Mouse (Mus musculus) CH12.LX (cell line): ENCODE data around the gene Tmem88b. TPM values are rescaled to one million over a fixed set of nuclear protein-coding genes. Genes with fewer than 3 reads are reported as not detected.
A peak's percentile ranks its signal among the peaks of the same experiment; 100 is the strongest.

Experiments
- DNase-seq: peaks from one replicate; pipeline ENCODE4 v3.0.0-alpha.2; 2013; ENCODE audit errors: extremely low read depth
- H3K27ac ChIP-seq: 2 replicates; pipeline ENCODE4 v1.5.1; 2012; ENCODE audit warnings: low read depth, mild to moderate bottlenecking, control low read depth, moderate library complexity; ENCODE audit not compliant: insufficient read depth
- H3K27me3 ChIP-seq: replicated peaks from 2 replicates; pipeline ENCODE3; 2012; ENCODE audit warnings: inconsistent platforms
- H3K36me3 ChIP-seq, 2 experiments: replicated peaks in 1 of 2; 2 replicates each; pipeline versions ENCODE3 to v1.6.1; 2012; ENCODE audit warnings: inconsistent platforms in 1 of 2, low read length in 1 of 2, mild to moderate bottlenecking in 1 of 2, mixed read lengths in 1 of 2, moderate library complexity in 1 of 2; ENCODE audit not compliant: control insufficient read depth in 1 of 2, insufficient read depth in 1 of 2
- H3K4me1 ChIP-seq, 2 experiments: 2 replicates each; pipeline ENCODE4 v1.6.1; 2012; ENCODE audit warnings: inconsistent platforms in 1 of 2, moderate library complexity in 1 of 2; ENCODE audit not compliant: insufficient read depth in 2 of 2, control insufficient read depth in 1 of 2
- H3K4me2 ChIP-seq: 2 replicates; pipeline ENCODE4 v1.6.1; 2012; ENCODE audit warnings: low read depth, mild to moderate bottlenecking, control low read depth; ENCODE audit not compliant: poor library complexity, insufficient read depth, severe bottlenecking
- H3K4me3 ChIP-seq, 3 experiments: fragments of 150-350 bp in 1 of 3; sonication (generic) in 1 of 3; replicated peaks in 1 of 3; 2 replicates each; pipeline versions ENCODE3 to v1.5.1; 2011 to 2012; ENCODE audit warnings: low read depth in 2 of 3, low read length in 2 of 3, mild to moderate bottlenecking in 2 of 3, moderate library complexity in 2 of 3, control low read depth in 1 of 3, improper control_type of control experiment in 1 of 3, inconsistent platforms in 1 of 3, mixed read lengths in 1 of 3; ENCODE audit not compliant: poor library complexity in 1 of 3
- H3K79me2 ChIP-seq: replicated peaks from 2 replicates; pipeline ENCODE4 v1.6.1; 2012; ENCODE audit warnings: mild to moderate bottlenecking, moderate library complexity; ENCODE audit not compliant: control insufficient read depth, poor library complexity, insufficient read depth, severe bottlenecking; ENCODE audit errors: extremely low read depth
- H3K9ac ChIP-seq: 2 replicates; pipeline ENCODE4 v1.6.1; 2012; ENCODE audit warnings: low read depth, mild to moderate bottlenecking, control low read depth, moderate library complexity; ENCODE audit not compliant: insufficient read depth
- H3K9me3 ChIP-seq: replicated peaks from 2 replicates; pipeline ENCODE3; 2012; ENCODE audit warnings: low read length, inconsistent platforms, mixed read lengths
- CHD1 ChIP-seq: IDR thresholded peaks from 2 replicates; pipeline ENCODE4 v1.6.1; 2012; ENCODE audit warnings: low read depth, low read length, improper control_type of control experiment, inconsistent platforms
- CHD2 ChIP-seq: IDR thresholded peaks from 2 replicates; pipeline ENCODE4 v1.6.1; 2011; ENCODE audit warnings: low read length, improper control_type of control experiment
- E2F4 ChIP-seq: IDR thresholded peaks from 2 replicates; pipeline ENCODE4 v1.6.1; 2011; ENCODE audit warnings: low read depth, low read length, improper control_type of control experiment; ENCODE audit not compliant: insufficient replicate concordance
- ELF1 ChIP-seq: IDR thresholded peaks from 2 replicates; pipeline ENCODE4 v1.6.1; 2014; ENCODE audit warnings: low read depth, mild to moderate bottlenecking, inconsistent platforms, low read length, improper control_type of control experiment
- EP300 ChIP-seq: IDR thresholded peaks from 2 replicates; pipeline ENCODE4 v1.6.1; 2011; ENCODE audit warnings: low read length, improper control_type of control experiment
- HCFC1 ChIP-seq: IDR thresholded peaks from 2 replicates; pipeline ENCODE4 v1.6.1; 2012; ENCODE audit warnings: low read depth, mild to moderate bottlenecking, inconsistent platforms, low read length, improper control_type of control experiment
- IRF4 ChIP-seq: IDR thresholded peaks from 2 replicates; pipeline ENCODE4 v1.6.1; 2014; ENCODE audit warnings: low read depth, mild to moderate bottlenecking, inconsistent platforms, low read length, improper control_type of control experiment
- KAT2A ChIP-seq: IDR thresholded peaks from 2 replicates; pipeline ENCODE4 v1.6.1; 2012; ENCODE audit warnings: low read length, improper control_type of control experiment, inconsistent platforms; ENCODE audit not compliant: insufficient replicate concordance
- MAFK ChIP-seq: IDR thresholded peaks from 2 replicates; pipeline ENCODE4 v1.6.1; 2011; ENCODE audit warnings: low read length, improper control_type of control experiment; ENCODE audit not compliant: insufficient replicate concordance
- MAX ChIP-seq: IDR thresholded peaks from 2 replicates; pipeline ENCODE4 v1.6.1; 2011; ENCODE audit warnings: low read length, improper control_type of control experiment
- MAZ ChIP-seq: IDR thresholded peaks from 2 replicates; pipeline ENCODE4 v1.6.1; 2012; ENCODE audit warnings: low read depth, mild to moderate bottlenecking, inconsistent platforms, low read length, improper control_type of control experiment, moderate library complexity
- MXI1 ChIP-seq: IDR thresholded peaks from 2 replicates; pipeline ENCODE4 v1.6.1; 2011; ENCODE audit warnings: mild to moderate bottlenecking, low read depth, low read length, improper control_type of control experiment
- MYC ChIP-seq: IDR thresholded peaks from 2 replicates; pipeline ENCODE4 v1.6.1; 2011; ENCODE audit warnings: low read depth, mild to moderate bottlenecking, improper control_type of control experiment, low read length
- NELFE ChIP-seq: IDR thresholded peaks from 2 replicates; pipeline ENCODE4 v1.6.1; 2011; ENCODE audit warnings: low read depth, low read length, improper control_type of control experiment
- PAX5 ChIP-seq: IDR thresholded peaks from 2 replicates; pipeline ENCODE4 v1.6.1; 2012; ENCODE audit warnings: low read length, inconsistent platforms, mixed read lengths
- POLR2A ChIP-seq: IDR thresholded peaks from 2 replicates; pipeline ENCODE4 v1.6.1; 2011; ENCODE audit warnings: low read depth, mild to moderate bottlenecking, improper control_type of control experiment, low read length
- POLR2AphosphoS2 ChIP-seq: IDR thresholded peaks from 2 replicates; pipeline ENCODE4 v1.6.1; 2011; ENCODE audit warnings: low read depth, low read length, improper control_type of control experiment
- RAD21 ChIP-seq: IDR thresholded peaks from 2 replicates; pipeline ENCODE4 v1.6.1; 2011; ENCODE audit warnings: low read depth, mild to moderate bottlenecking, low read length, improper control_type of control experiment, moderate library complexity
- SIN3A ChIP-seq: IDR thresholded peaks from 2 replicates; pipeline ENCODE4 v1.6.1; 2012; ENCODE audit warnings: low read length, improper control_type of control experiment, inconsistent platforms
- SMC3 ChIP-seq: IDR thresholded peaks from 2 replicates; pipeline ENCODE4 v1.6.1; 2011; ENCODE audit warnings: low read depth, low read length, improper control_type of control experiment
- TBP ChIP-seq: conservative IDR thresholded peaks from 2 replicates; pipeline ENCODE4 v1.6.1; 2011; ENCODE audit warnings: low read depth, low read length, improper control_type of control experiment
- TCF12 ChIP-seq: IDR thresholded peaks from 2 replicates; pipeline ENCODE4 v1.6.1; 2014; ENCODE audit warnings: low read depth, mild to moderate bottlenecking, inconsistent platforms, low read length, improper control_type of control experiment
- UBTF ChIP-seq: IDR thresholded peaks from 2 replicates; pipeline ENCODE4 v1.6.1; 2012; ENCODE audit warnings: low read depth, mild to moderate bottlenecking, inconsistent platforms, low read length, improper control_type of control experiment, moderate library complexity
- USF2 ChIP-seq: conservative IDR thresholded peaks from 2 replicates; pipeline ENCODE4 v1.6.1; 2011; ENCODE audit warnings: low read depth, low read length, improper control_type of control experiment
- ZC3H11A ChIP-seq: IDR thresholded peaks from 2 replicates; pipeline ENCODE4 v1.6.1; 2012; ENCODE audit warnings: low read depth, mild to moderate bottlenecking, inconsistent platforms, low read length, improper control_type of control experiment
- ZKSCAN1 ChIP-seq: IDR thresholded peaks from 2 replicates; pipeline ENCODE4 v1.6.1; 2012; ENCODE audit warnings: low read depth, inconsistent platforms, low read length, improper control_type of control experiment, borderline replicate concordance
- ZMIZ1 ChIP-seq: IDR thresholded peaks from 2 replicates; pipeline ENCODE4 v1.6.1; 2012; ENCODE audit warnings: low read depth, mild to moderate bottlenecking, inconsistent platforms, low read length, improper control_type of control experiment
- dilution Hi-C: fragments of 300-500 bp; cut with MboI; formaldehyde crosslinking; loops from 2 replicates; pipeline ENCODE4 v1.14.3; 2020; ENCODE audit warnings: low sequenced_read_pairs; ENCODE audit not compliant: extremely low pct_unique_long_range_greater_than_20kb, extremely low pct_ligation_motif_present
- in situ Hi-C: fragments of 300-500 bp; cut with MboI; formaldehyde crosslinking; loops from 3 replicates; pipeline ENCODE4 v1.14.3; 2019; ENCODE audit warnings: low sequenced_read_pairs, low pct_ligation_motif_present, low pct_unique_long_range_greater_than_20kb, mixed read lengths
- polyA plus RNA-seq: library from polyadenylated mRNA; unstranded; fragments of >175 nt; gene quantifications from 2 replicates; pipeline ENCODE4 v1.2.1, GENCODE M21; 2012; ENCODE audit warnings: low read depth; ENCODE audit not compliant: insufficient read length
- total RNA-seq, 2 experiments: library from RNA; depleted of rRNA; stranded (reverse); fragments of 300-350 nt in 1 of 2; fragments of >200 nt in 1 of 2; gene quantifications; 2 replicates each; pipeline ENCODE4 v1.2.3; 2012 to 2014

Gene Tmem88b
- total and polyA plus RNA-seq, 3 experiments = 0.04 TPM; not detected in 2

GRCm38 (mm10) chr4:155736421-155736820 lies 49.3 kb downstream of the Tmem88b start:
- Histone ChIP-seq H3K27me3 (no peaks in the 10 kb centered on the region), H3K79me2 (no peaks in the 10 kb centered on the region), H3K27ac (no peak overlapping the region), H3K36me3 (peaks cover 46 to 66% of the 10 kb centered on the region in 2 experiments), H3K9me3 (no peaks in the 10 kb centered on the region), H3K4me2 (no peak overlapping the region), H3K4me1 (peaks cover 8 to 31% of the 10 kb centered on the region in 2 experiments), H3K4me3 (no peak overlapping the region), H3K9ac (no peak overlapping the region)
- no peak for DNase-seq
- in situ Hi-C loops (no loop called here), dilution Hi-C loops (no loop called here)
- no peak for TF ChIP-seq IRF4
- TF ChIP-seq ZMIZ1 = no peak
- TF ChIP-seq MXI1 = no peak
- no peak for TF ChIP-seq MAX
- no peak for TF ChIP-seq CHD1
- no peak for TF ChIP-seq MYC
- no peak for TF ChIP-seq NELFE
- TF ChIP-seq UBTF = no peak
- no peak for TF ChIP-seq PAX5
- no peak for TF ChIP-seq SIN3A
- TF ChIP-seq ZC3H11A = no peak
- no peak for TF ChIP-seq POLR2A
- TF ChIP-seq ZKSCAN1 = no peak
- no peak for TF ChIP-seq HCFC1
- TF ChIP-seq TCF12 = no peak
- no peak for TF ChIP-seq USF2
- TF ChIP-seq MAZ = no peak

GRCm38 (mm10) chr4:155735788-155736187 lies 49.9 kb downstream of the Tmem88b start:
- TF ChIP-seq KAT2A (no peak), MAZ (no peak), ZKSCAN1 (no peak), EP300 (no peak), ELF1 (no peak), SMC3 (no peak), CHD2 (no peak), E2F4 (no peak), SIN3A (no peak), MAFK (no peak), POLR2AphosphoS2 (no peak), RAD21 (no peak), TBP (no peak), NELFE (no peak), PAX5 (no peak)
- peaks cover 8 to 31% of the 10 kb centered on the region in 2 experiments for H3K4me1 ChIP-seq
- dilution Hi-C loops = no loop called here

More at GRCm38 (mm10) chr4:155735788-155736187, 49.9 kb downstream of the Tmem88b start:
- in situ Hi-C loops = no loop called here
- H3K36me3 ChIP-seq = peaks cover 46 to 66% of the 10 kb centered on the region in 2 experiments
- H3K4me2 ChIP-seq = peak overlapping the region; percentile 76
- H3K79me2 ChIP-seq = no peaks in the 10 kb centered on the region
- no peaks in the 10 kb centered on the region for H3K9me3 ChIP-seq
- H3K27ac ChIP-seq = no peak overlapping the region
- H3K4me3 ChIP-seq = peak overlapping the region; percentile 64 to 93 (median 68)
- no peak for DNase-seq
- H3K27me3 ChIP-seq = no peaks in the 10 kb centered on the region
- H3K9ac ChIP-seq = peak overlapping the region; percentile 85; the same call in 1 of the 2 replicates
